Mouse (Mus musculus) hindbrain, embryonic 11.5 days (tissue): ENCODE measurements around the gene 1700122O11Rik. TPM values are rescaled to one million over a fixed set of nuclear protein-coding genes. Genes with fewer than 3 reads are reported as not detected.
A peak's percentile ranks its signal among the peaks of the same experiment; 100 is the strongest.

Experiments used
- ATAC-seq: fragments of 200-750 bp; cut with Nextera tagmentation; 2 replicates; pipeline ENCODE4 v1.8.0; 2017; ENCODE audit warnings: mild to moderate bottlenecking, moderate TSS enrichment, moderate library complexity; ENCODE audit not compliant: low FRiP score
- DNase-seq: peaks from one replicate; pipeline ENCODE4 v3.0.0-alpha.2; 2015; ENCODE audit warnings: low spot score
- H3K27ac ChIP-seq: fragments of 300-500 bp; sonication (generic); 2 replicates; pipeline ENCODE4 v1.5.1; 2014; ENCODE audit warnings: mild to moderate bottlenecking, low read depth, low read length
- H3K27me3 ChIP-seq: fragments of 300-500 bp; sonication (generic); 2 replicates; pipeline ENCODE4 v1.6.1; 2014; ENCODE audit warnings: mild to moderate bottlenecking, low read length, moderate library complexity, mixed read lengths; ENCODE audit not compliant: control insufficient read depth, insufficient read depth
- H3K36me3 ChIP-seq: fragments of 300-500 bp; sonication (generic); 2 replicates; pipeline ENCODE4 v1.6.1; 2014; ENCODE audit warnings: mild to moderate bottlenecking, low read length, moderate library complexity, mixed read lengths; ENCODE audit not compliant: control insufficient read depth, insufficient read depth
- H3K4me1 ChIP-seq: fragments of 300-500 bp; sonication (generic); replicated peaks from 2 replicates; pipeline ENCODE4 v1.6.1; 2014; ENCODE audit warnings: low read length, mixed read lengths; ENCODE audit not compliant: control insufficient read depth, insufficient read depth
- H3K4me2 ChIP-seq: fragments of 300-500 bp; sonication (generic); replicated peaks from 2 replicates; pipeline ENCODE4 v1.6.1; 2014; ENCODE audit warnings: mild to moderate bottlenecking, low read depth, low read length
- H3K4me3 ChIP-seq: fragments of 300-500 bp; sonication (generic); 2 replicates; pipeline ENCODE4 v1.5.1; 2014; ENCODE audit warnings: low read depth, low read length
- H3K9ac ChIP-seq: fragments of 300-500 bp; sonication (generic); 2 replicates; pipeline ENCODE4 v1.6.1; 2014; ENCODE audit warnings: low read depth, low read length
- H3K9me3 ChIP-seq: fragments of 300-500 bp; sonication (generic); 2 replicates; pipeline ENCODE4 v1.6.1; 2016; ENCODE audit warnings: low read length; ENCODE audit not compliant: control insufficient read depth
- WGBS: fragments of 180-500 bp; shearing (Covaris S2); extraction: QIAGEN DNeasy Blood & Tissue Kit; methylation state at CpG from one replicate; pipeline ENCODE4 v1.1.7; 2014; 5-methylcytosine and 5-hydroxymethylcytosine counted together
- polyA plus RNA-seq: library from polyadenylated mRNA; unstranded; fragments of >200 nt; fragmentation: Nextera tagmentation; extraction: Ambion mirVana; gene quantifications from 2 replicates; pipeline ENCODE4 v1.2.1, GENCODE M21; 2014

1700122O11Rik gene
- polyA plus RNA-seq, 1 experiment from 2014 or later: not detected

- Histone ChIP-seq H3K4me3 (no peak overlapping the region), H3K9me3 (no peaks in the 10 kb centered on the region), H3K27me3 (0 out of 2 replicates have a peak, but pooled peaks cover 5% of the 10 kb centered on the region), H3K27ac (no peak overlapping the region), H3K4me2 (no peak overlapping the region), H3K36me3 (no peaks in the 10 kb centered on the region), H3K4me1 (peaks cover 9% of the 10 kb centered on the region), H3K9ac (no peak overlapping the region)
- DNase-seq (no peak), ATAC-seq (no peak)
- WGBS: 77% methylated on average over 2 of the region's 2 CpGs
Measured at GRCm38 (mm10) chr17:48053646-48054045, 15.6 kb upstream of the 1700122O11Rik start.

GRCm38 (mm10) chr17:48052338-48053067, 14.4 kb upstream of the 1700122O11Rik start:
- H3K4me1 ChIP-seq: peaks cover 4% of the 10 kb centered on the region; the same call in 1 of the 2 replicates
- no peak overlapping the region for H3K4me3 ChIP-seq
- H3K27ac ChIP-seq: no peak overlapping the region
- WGBS: 81% methylated on average over 10 of the region's 10 CpGs
- no peak overlapping the region for H3K9ac ChIP-seq
- H3K27me3 ChIP-seq: 0 out of 2 replicates have a peak, but pooled peaks cover 3% of the 10 kb centered on the region
- no peak for ATAC-seq
- DNase-seq: no peak
- no peak overlapping the region for H3K4me2 ChIP-seq
- no peaks in the 10 kb centered on the region for H3K36me3 ChIP-seq
- H3K9me3 ChIP-seq: no peaks in the 10 kb centered on the region

GRCm38 (mm10) chr17:48051638-48052337, 13.7 kb upstream of the 1700122O11Rik start:
- Histone ChIP-seq H3K9me3 (no peaks in the 10 kb centered on the region), H3K27ac (no peak overlapping the region), H3K9ac (no peak overlapping the region), H3K27me3 (0 out of 2 replicates have a peak, but pooled peaks cover 3% of the 10 kb centered on the region), H3K36me3 (no peaks in the 10 kb centered on the region), H3K4me2 (no peak overlapping the region), H3K4me3 (no peak overlapping the region), H3K4me1 (no peaks in the 10 kb centered on the region)
- no peak for ATAC-seq
- DNase-seq: no peak
- WGBS: 75% methylated on average over 5 of the region's 5 CpGs

GRCm38 (mm10) chr17:48045631-48046030, 7.5 kb upstream of the 1700122O11Rik start:
- Histone ChIP-seq H3K9me3 (no peaks in the 10 kb centered on the region), H3K27ac (no peak overlapping the region), H3K4me3 (no peak overlapping the region), H3K4me2 (no peak overlapping the region), H3K9ac (no peak overlapping the region), H3K36me3 (no peaks in the 10 kb centered on the region), H3K27me3 (no peaks in the 10 kb centered on the region), H3K4me1 (peaks cover 2% of the 10 kb centered on the region; the same call in 1 of the 2 replicates)
- no peak for ATAC-seq
- 33% methylated on average over 4 of the region's 4 CpGs for WGBS
- DNase-seq: peak; percentile 87

- H3K4me3 ChIP-seq: no peak overlapping the region
- DNase-seq (no peak), ATAC-seq (no peak)
- H3K27ac ChIP-seq: no peak overlapping the region
- H3K9ac ChIP-seq: no peak overlapping the region
- no peak overlapping the region for H3K4me2 ChIP-seq
- H3K4me1 ChIP-seq: peaks cover 8% of the 10 kb centered on the region
- no peaks in the 10 kb centered on the region for H3K36me3 ChIP-seq
- no peaks in the 10 kb centered on the region for H3K27me3 ChIP-seq
- no peaks in the 10 kb centered on the region for H3K9me3 ChIP-seq
- 76% methylated on average over 5 of the region's 5 CpGs for WGBS
Measured at GRCm38 (mm10) chr17:48043154-48043880, 5.2 kb upstream of the 1700122O11Rik start.

- H3K9ac ChIP-seq: 0 out of 2 replicates have a peak overlapping the region, but pooled peaks have one; percentile 36
- peak; percentile 57; the same call in 1 of the 2 replicates for ATAC-seq
Measured at GRCm38 (mm10) chr17:48041351-48042287, 3.5 kb upstream of the 1700122O11Rik start.

GRCm38 (mm10) chr17:48039232-48039866, 1.3 kb upstream of the 1700122O11Rik start:
- WGBS: 8% methylated on average over 14 of the region's 14 CpGs
- ATAC-seq (peak; percentile 71), DNase-seq (peak; percentile 67)
- no peak overlapping the region for H3K9ac ChIP-seq
- H3K36me3 ChIP-seq: no peaks in the 10 kb centered on the region
- peaks cover 8% of the 10 kb centered on the region for H3K4me1 ChIP-seq
- no peaks in the 10 kb centered on the region for H3K9me3 ChIP-seq
- peak overlapping the region; percentile 28 for H3K4me2 ChIP-seq
- no peak overlapping the region for H3K4me3 ChIP-seq
- H3K27me3 ChIP-seq: no peaks in the 10 kb centered on the region
- 0 out of 2 replicates have a peak overlapping the region, but pooled peaks have one; percentile 36 for H3K27ac ChIP-seq

More at GRCm38 (mm10) chr17:48041351-48042287, 3.5 kb upstream of the 1700122O11Rik start:
- H3K27ac ChIP-seq: peak overlapping the region; percentile 70
- DNase-seq: peak; percentile 75
- 5% methylated on average over 29 of the region's 29 CpGs for WGBS
- H3K9me3 ChIP-seq: no peaks in the 10 kb centered on the region
- H3K4me1 ChIP-seq: peaks cover 8% of the 10 kb centered on the region
- no peaks in the 10 kb centered on the region for H3K27me3 ChIP-seq
- H3K36me3 ChIP-seq: no peaks in the 10 kb centered on the region
- peak overlapping the region; percentile 16; the same call in 1 of the 2 replicates for H3K4me3 ChIP-seq
- peak overlapping the region; percentile 22; the same call in 1 of the 2 replicates for H3K4me2 ChIP-seq
